Mouse (Mus musculus) subcutaneous adipose tissue, adult 2 months (tissue): ENCODE data around the gene Dgat2. TPM values are rescaled to one million over a fixed set of nuclear protein-coding genes. Genes with fewer than 3 reads are reported as not detected.

Experiments
- polyA plus RNA-seq: library from polyadenylated mRNA; depleted of rRNA; stranded (reverse); fragments of >200 nt; gene quantifications from 2 replicates; pipeline ENCODE4 v1.2.3, GENCODE M21; 2012; ENCODE audit warnings: low replicate concordance; rRNA removed

Gene Dgat2
- polyA plus RNA-seq: 1,858 and 5,128 TPM in 2 replicates

GRCm38 (mm10) chr7:99182432-99183172 lies at the start of gene Dgat2:
TSS of gene Dgat2 (minus strand) at chr7:99182719.

DNA sequence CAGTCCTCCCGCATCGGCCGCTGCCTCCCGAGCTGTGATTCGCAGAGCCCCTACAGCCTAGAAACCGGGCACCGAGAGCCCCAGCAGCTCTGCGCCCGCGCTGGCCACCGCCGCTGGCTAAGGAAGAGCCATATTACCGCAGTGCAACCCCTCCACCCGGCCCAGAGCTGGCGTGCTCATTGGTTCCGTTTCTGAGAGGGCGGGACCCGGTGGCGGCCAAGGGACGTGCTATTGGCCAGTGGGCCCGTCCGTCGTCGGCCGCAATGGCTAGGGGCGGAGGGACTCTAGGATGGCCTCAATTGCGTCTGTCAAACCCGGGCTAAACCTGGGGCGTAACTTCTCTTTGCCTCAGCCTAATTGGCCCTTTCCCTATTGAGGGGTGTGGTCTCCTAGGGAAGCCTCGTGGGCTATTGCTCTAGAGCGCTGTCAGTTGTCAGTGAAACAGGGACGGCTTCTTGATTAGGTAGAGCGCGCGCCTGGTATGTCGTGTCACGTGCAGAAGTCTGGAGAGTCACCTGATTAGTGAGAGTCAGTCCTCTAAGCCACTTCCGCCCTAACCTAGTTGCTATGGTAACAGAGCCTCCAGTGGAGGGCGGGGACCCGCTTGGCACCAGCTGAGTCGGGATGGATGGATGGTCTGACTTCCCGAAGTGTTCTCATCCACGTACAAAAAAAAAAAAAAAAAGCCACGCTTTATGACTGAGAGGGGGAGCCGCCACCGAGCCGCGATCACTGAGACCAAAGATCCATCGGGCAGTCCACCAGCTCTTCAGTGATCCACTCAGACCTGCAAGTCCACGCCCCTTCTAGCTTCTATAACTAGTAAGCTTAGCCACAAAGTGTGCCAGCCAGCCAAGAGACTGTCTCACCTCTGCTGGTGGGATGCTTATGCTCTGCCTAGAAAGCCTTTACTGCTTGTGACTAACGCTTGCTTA lies 41.3 kb downstream of the Dgat2 start, which contains the start of gene Uvrag:
Gene Uvrag, minus strand, starts transcription at position 158 of the 935 bp plus-strand sequence.

Other genes starting within 250 kb of the Dgat2 start
- 11.7 and 17.4 TPM in 2 replicates for gene Uvrag, start 41.6 kb downstream of the Dgat2 start, polyA plus RNA-seq
- gene Mogat2, start 55.9 kb upstream of the Dgat2 start, polyA plus RNA-seq: 29.5 and 87.7 TPM in 2 replicates
- 15.9 and 26.0 TPM in 2 replicates for gene Map6, start 84.7 kb upstream of the Dgat2 start, polyA plus RNA-seq
- gene Serpinh1, start 170.5 kb upstream of the Dgat2 start, polyA plus RNA-seq: 979 and 1,229 TPM in 2 replicates
- gene Gdpd5, start 198.7 kb upstream of the Dgat2 start, polyA plus RNA-seq: 23.6 and 29.6 TPM in 2 replicates